Mouse (Mus musculus) small intestine, adult 2 months (tissue): Measurements from ENCODE around the gene Gm48552. TPM values are rescaled to one million over a fixed set of nuclear protein-coding genes. Genes with fewer than 3 reads are reported as not detected.

ENCODE experiments used
- H3K27ac ChIP-seq: fragments of 200-500 bp; 2 replicates; pipeline ENCODE4 v1.5.1; 2012; ENCODE audit warnings: low read depth, low read length, control low read depth, inconsistent platforms; ENCODE audit not compliant: insufficient read depth
- H3K27me3 ChIP-seq: fragments of 200-500 bp; 2 replicates; pipeline ENCODE4 v1.6.1; 2012; ENCODE audit warnings: mild to moderate bottlenecking, moderate library complexity, low read length, inconsistent platforms; ENCODE audit not compliant: control insufficient read depth, insufficient read depth
- H3K36me3 ChIP-seq: fragments of 200-500 bp; 2 replicates; pipeline ENCODE4 v1.6.1; 2012; ENCODE audit warnings: mild to moderate bottlenecking, low read length, control low read depth, inconsistent platforms; ENCODE audit not compliant: control insufficient read depth, insufficient read depth
- H3K4me1 ChIP-seq: fragments of 200-500 bp; 2 replicates; pipeline ENCODE4 v1.6.1; 2012; ENCODE audit warnings: low read length, inconsistent platforms, mixed read lengths; ENCODE audit not compliant: control insufficient read depth, insufficient read depth, insufficient read length
- H3K4me3 ChIP-seq: fragments of 200-500 bp; 2 replicates; pipeline ENCODE4 v1.5.1; 2012; ENCODE audit warnings: low read depth, mild to moderate bottlenecking, control low read depth, inconsistent platforms, low read length, moderate library complexity
- CTCF ChIP-seq: fragments of 200-500 bp; IDR thresholded peaks from 2 replicates; pipeline ENCODE4 v1.5.1; 2012; ENCODE audit warnings: low read depth, mild to moderate bottlenecking, control low read depth, inconsistent platforms, low read length, moderate library complexity, mixed read lengths; ENCODE audit not compliant: insufficient replicate concordance, insufficient read length; ENCODE audit errors: extremely low read depth
- POLR2A ChIP-seq: fragments of 200-500 bp; IDR thresholded peaks from 2 replicates; pipeline ENCODE4 v1.6.1; 2012; ENCODE audit warnings: low read depth, mild to moderate bottlenecking, control low read depth, inconsistent platforms, low read length, moderate library complexity
- WGBS: fragments of 180-500 bp; shearing (Covaris S2); methylation state at CpG from one replicate; pipeline ENCODE4 v1.1.7; 2018; 5-methylcytosine and 5-hydroxymethylcytosine counted together
- polyA plus RNA-seq: library from polyadenylated mRNA; depleted of rRNA; stranded (reverse); fragments of >200 nt; gene quantifications from 2 replicates; pipeline ENCODE4 v1.2.3, GENCODE M21; 2012

Gene Gm48552
- polyA plus RNA-seq, 1 experiment, result 5.0 TPM

DNA sequence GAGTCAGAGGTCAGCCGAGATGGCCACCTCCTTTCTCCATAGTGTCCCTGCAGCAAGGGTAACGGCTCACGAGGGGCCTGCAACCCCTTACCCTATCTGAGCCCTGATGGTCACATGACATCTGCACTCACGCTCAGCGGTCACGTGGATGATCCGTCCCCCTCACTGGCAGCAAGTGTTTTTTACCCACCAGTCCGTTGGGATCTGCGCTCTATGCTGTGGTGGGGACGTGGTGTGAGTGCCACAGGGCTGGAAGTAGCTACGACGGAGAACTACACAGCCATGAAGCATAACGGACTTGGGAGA is 19.6 kb downstream of the Gm48552 start:
- no peaks in the 10 kb centered on the region for H3K27me3 ChIP-seq
- TF ChIP-seq CTCF (no peak), POLR2A (no peak)
- H3K27ac ChIP-seq, result peak overlapping the region; percentile 40
- 76% methylated on average over 13 of the region's 13 CpGs for WGBS
- H3K36me3 ChIP-seq, result peaks cover 7% of the 10 kb centered on the region; the same call in 1 of the 2 replicates
- no peak overlapping the region for H3K4me3 ChIP-seq
- peaks cover 61% of the 10 kb centered on the region for H3K4me1 ChIP-seq

DNA sequence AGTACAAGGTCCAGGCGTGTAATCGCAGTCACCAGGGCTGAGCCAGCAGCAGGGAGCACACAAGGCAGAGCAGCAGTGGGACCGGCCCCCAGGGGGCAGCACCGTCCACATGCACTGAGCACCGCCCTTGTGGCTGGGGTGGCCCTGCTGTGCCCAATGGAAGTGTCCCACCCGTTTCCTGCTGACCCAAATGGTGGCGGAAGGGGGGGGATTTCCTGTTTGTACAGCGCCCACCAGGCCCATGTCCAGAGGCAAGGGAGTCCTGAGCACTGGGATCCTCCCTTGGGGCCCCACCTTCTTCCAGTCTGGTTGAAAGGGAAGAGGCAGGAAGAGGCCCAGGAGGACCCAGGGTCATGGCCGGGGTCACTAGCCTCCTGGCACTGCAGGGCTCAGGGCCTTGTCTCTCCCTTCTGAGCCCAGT is 20.1 kb downstream of the Gm48552 start:
- Histone ChIP-seq H3K36me3 (peaks cover 7% of the 10 kb centered on the region; the same call in 1 of the 2 replicates), H3K27me3 (no peaks in the 10 kb centered on the region), H3K27ac (no peak overlapping the region), H3K4me1 (peaks cover 65% of the 10 kb centered on the region), H3K4me3 (no peak overlapping the region)
- 20% methylated on average over 9 of the region's 9 CpGs for WGBS
- TF ChIP-seq CTCF (peak; percentile 84), POLR2A (no peak)

DNA sequence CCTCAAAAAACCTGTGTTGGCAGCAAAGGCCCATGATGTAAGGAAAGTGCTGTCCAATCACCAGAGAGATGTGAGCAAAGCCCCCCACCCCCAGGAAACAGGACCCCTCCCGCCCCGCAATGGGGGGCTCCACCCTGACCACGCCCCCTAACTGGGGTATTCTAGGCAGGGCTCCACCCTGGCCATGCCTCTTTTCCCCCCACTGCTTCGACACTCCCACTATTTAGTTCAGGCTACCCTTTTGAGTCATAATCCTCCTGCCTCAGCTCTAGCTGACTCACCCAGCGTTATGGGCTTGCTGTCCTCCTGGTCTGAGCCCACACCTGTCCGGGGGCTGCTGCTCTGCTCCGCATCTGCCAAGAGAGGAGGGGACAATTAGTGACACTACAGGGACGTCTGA is 20.5 kb downstream of the Gm48552 start:
- Histone ChIP-seq H3K27ac (no peak overlapping the region), H3K4me1 (peaks cover 69% of the 10 kb centered on the region), H3K27me3 (no peaks in the 10 kb centered on the region), H3K36me3 (peaks cover 7% of the 10 kb centered on the region; the same call in 1 of the 2 replicates), H3K4me3 (no peak overlapping the region)
- WGBS, result 45% methylated on average over 8 of the region's 8 CpGs
- TF ChIP-seq POLR2A (no peak), CTCF (no peak)

GRCm38 (mm10) chr10:81410350-81410749 is 21.5 kb downstream of the Gm48552 start:
- Histone ChIP-seq H3K4me1 (peaks cover 72% of the 10 kb centered on the region), H3K27ac (peak overlapping the region; percentile 78), H3K4me3 (no peak overlapping the region), H3K27me3 (no peaks in the 10 kb centered on the region), H3K36me3 (peaks cover 4% of the 10 kb centered on the region; the same call in 1 of the 2 replicates)
- 28% methylated on average over 4 of the region's 4 CpGs for WGBS
- TF ChIP-seq CTCF, result no peak
- TF ChIP-seq POLR2A, result no peak

DNA sequence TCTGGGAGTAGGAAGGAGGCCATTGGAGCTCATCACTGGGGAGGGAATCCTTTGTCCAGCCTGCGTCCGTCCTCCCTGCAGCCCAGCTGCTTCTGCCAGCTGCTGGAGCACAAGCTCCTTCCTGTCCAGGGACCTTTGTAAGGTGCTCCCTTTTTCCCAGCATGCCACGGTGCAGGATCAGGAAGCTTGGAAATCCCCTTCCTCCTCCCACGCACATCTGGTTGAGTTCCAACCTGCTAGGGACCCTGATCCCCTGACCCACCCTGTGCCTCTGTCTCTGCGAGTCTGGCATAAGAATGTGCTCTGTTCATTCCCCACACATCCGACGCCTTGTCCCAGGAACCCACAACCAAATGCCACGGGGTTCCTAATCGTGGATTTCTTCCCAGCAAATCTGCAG is 22.2 kb downstream of the Gm48552 start:
- 38% methylated on average over 9 of the region's 9 CpGs for WGBS
- peaks cover 74% of the 10 kb centered on the region for H3K4me1 ChIP-seq
- no peaks in the 10 kb centered on the region for H3K27me3 ChIP-seq
- 0 out of 2 replicates have a peak overlapping the region, but pooled peaks have one; percentile 1 for H3K4me3 ChIP-seq
- H3K27ac ChIP-seq, result peak overlapping the region; percentile 78
- TF ChIP-seq CTCF, result no peak
- TF ChIP-seq POLR2A, result no peak
- H3K36me3 ChIP-seq, result peaks cover 4% of the 10 kb centered on the region; the same call in 1 of the 2 replicates

- H3K27me3 ChIP-seq, result no peaks in the 10 kb centered on the region
- H3K4me1 ChIP-seq, result peaks cover 79% of the 10 kb centered on the region
- peak overlapping the region; percentile 78 for H3K27ac ChIP-seq
- WGBS, result 41% methylated on average over 18 of the region's 18 CpGs
- no peak overlapping the region for H3K4me3 ChIP-seq
- peaks cover 4% of the 10 kb centered on the region; the same call in 1 of the 2 replicates for H3K36me3 ChIP-seq
- TF ChIP-seq POLR2A, result no peak
These were observed 22.9 kb downstream of the Gm48552 start for GRCm38 (mm10) chr10:81411471-81412400.

- 71% methylated on average over 16 of the region's 16 CpGs for WGBS
- Histone ChIP-seq H3K27me3 (no peaks in the 10 kb centered on the region), H3K4me1 (peaks cover 83% of the 10 kb centered on the region), H3K36me3 (no peaks in the 10 kb centered on the region), H3K4me3 (no peak overlapping the region), H3K27ac (peak overlapping the region; percentile 78)
- TF ChIP-seq CTCF, result no peak
- TF ChIP-seq POLR2A, result no peak
These were observed 23.9 kb downstream of the Gm48552 start for GRCm38 (mm10) chr10:81412586-81413309.
